Mouse (Mus musculus) liver, adult 2 months (tissue): Measurements from ENCODE around the gene Ubr7.

Source experiments
- CTCF ChIP-seq: fragments of 200-500 bp; IDR thresholded peaks from 2 replicates; pipeline ENCODE4 v1.5.1; 2011; ENCODE audit warnings: low read depth, low read length, control low read depth
- POLR2A ChIP-seq: fragments of 200-500 bp; IDR thresholded peaks from 2 replicates; pipeline ENCODE4 v1.6.1; 2011; ENCODE audit warnings: low read length, control low read depth; ENCODE audit not compliant: insufficient read depth; ENCODE audit errors: extremely low read depth

DNA sequence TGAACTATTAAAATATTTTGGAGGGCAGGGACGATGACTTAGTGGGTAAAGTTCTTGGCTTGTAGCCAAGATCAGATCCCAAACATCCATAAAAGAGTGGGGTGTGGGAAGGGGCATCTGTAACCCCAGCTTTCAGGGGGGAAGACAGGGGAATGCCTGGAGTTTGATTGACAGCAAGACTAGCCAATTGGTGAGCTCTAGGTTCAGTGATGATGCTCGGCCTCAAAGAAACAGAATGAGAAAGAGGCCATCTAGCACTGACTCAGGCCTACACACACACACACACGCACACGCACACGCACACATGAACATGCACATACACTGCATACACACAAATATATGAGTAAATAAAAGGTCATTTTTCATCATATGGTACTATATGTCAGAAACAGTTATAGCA lies 47.9 kb upstream of the Ubr7 start:
- no peak for TF ChIP-seq CTCF
- no peak for TF ChIP-seq POLR2A
